8 mouse cellular contexts compared by ENCODE assay signal in genomic region chr19:34526941-34527682, GRCm38 (mm10). TPM values are rescaled to one million over a fixed set of nuclear protein-coding genes. Genes with fewer than 3 reads are reported as not detected.
DNase-seq lines count a peak whose midpoint lies in the region; ATAC-seq and TF ChIP-seq lines count a peak whose summit lies in the region.

Lipa (minus strand) TSS chr19:34527474.

- no peaks in the 10 kb centered on the region for H3K9me3 ChIP-seq in E14TG2a.4 (ENCODE audit: low read length)
- no peaks in the 10 kb centered on the region for H3K9me3 ChIP-seq in forebrain, embryonic 13.5 days (replicated peaks)
- H3K9me3 ChIP-seq in liver, postnatal 0 days (ENCODE audit: low read length) = no peaks in the 10 kb centered on the region
- no peaks in the 10 kb centered on the region for H3K9me3 ChIP-seq in neural tube, embryonic 14.5 days (ENCODE audit: control insufficient read depth, low read length)

- no peak for TF ChIP-seq CTCF in E14TG2a.4 (conservative IDR thresholded peaks at IDR 0.05; ENCODE audit: low read length)
- TF ChIP-seq CTCF in liver, postnatal 0 days (IDR thresholded peaks at IDR 0.05; ENCODE audit: low read depth) = no peak

- peak within 1 kb of the TSS; percentile 85 for H3K4me2 ChIP-seq in forebrain, embryonic 13.5 days
- peak within 1 kb of the TSS; percentile 92 for H3K4me2 ChIP-seq in liver, postnatal 0 days (ENCODE audit: low read depth, low read length)
- peak within 1 kb of the TSS; percentile 86 for H3K4me2 ChIP-seq in neural tube, embryonic 14.5 days (ENCODE audit: low read depth, low read length)

- under 1% methylated on average over 29 of the region's 29 CpGs for WGBS in forebrain, embryonic 13.5 days
- WGBS in large intestine, adult 2 months = under 1% methylated on average over 29 of the region's 29 CpGs
- whole genome bisulfite sequencing in liver, postnatal 0 days (ENCODE audit: insufficient replicate concordance) = under 1% methylated on average over 29 of the region's 29 CpGs
- 2% methylated on average over 29 of the region's 29 CpGs for WGBS in neural tube, embryonic 14.5 days

- intact Hi-C loops in heart, postnatal 10 days (cut with DNase I) = no loop called here

- peak within 1 kb of the TSS; percentile 84 for H3K4me3 ChIP-seq in E14TG2a.4 (replicated peaks; ENCODE audit: low read length)
- peak within 1 kb of the TSS; percentile 69 for H3K4me3 ChIP-seq in forebrain, embryonic 13.5 days
- peak within 1 kb of the TSS; percentile 85 for H3K4me3 ChIP-seq in liver, postnatal 0 days (ENCODE audit: low read depth, low read length)
- peak within 1 kb of the TSS; percentile 50 for H3K4me3 ChIP-seq in neural tube, embryonic 14.5 days (ENCODE audit: low read depth, low read length)

- H3K9ac ChIP-seq in forebrain, embryonic 13.5 days = peak within 1 kb of the TSS; percentile 74
- H3K9ac ChIP-seq in liver, postnatal 0 days (replicated peaks) = peak within 1 kb of the TSS; percentile 86
- peak within 1 kb of the TSS; percentile 63 for H3K9ac ChIP-seq in neural tube, embryonic 14.5 days (replicated peaks; ENCODE audit: low read depth, low read length)

- peak; percentile 100 for ATAC-seq in cerebellum, adult (ENCODE audit: insufficient number of reproducible peaks, low FRiP score, low TSS enrichment)
- ATAC-seq in forebrain, embryonic 13.5 days = peak; percentile 100
- peak; percentile 99 for ATAC-seq in liver, postnatal 0 days
- ATAC-seq in neural tube, embryonic 14.5 days (ENCODE audit: low read depth) = peak; percentile 100

- no peak for TF ChIP-seq EP300 in liver, postnatal 0 days (IDR thresholded peaks at IDR 0.05; ENCODE audit: low read depth)

- H3K36me3 ChIP-seq in E14TG2a.4 (ENCODE audit: insufficient read depth, low read length) = no peaks in the 10 kb centered on the region
- H3K36me3 ChIP-seq in forebrain, embryonic 13.5 days (ENCODE audit: poor library complexity, severe bottlenecking) = no peaks in the 10 kb centered on the region
- peaks cover 9% of the 10 kb centered on the region; the same call in 1 of the 2 replicates for H3K36me3 ChIP-seq in liver, postnatal 0 days (replicated peaks; ENCODE audit: insufficient read depth, low read length)
- H3K36me3 ChIP-seq in neural tube, embryonic 14.5 days (ENCODE audit: control insufficient read depth, insufficient read depth, low read length) = no peaks in the 10 kb centered on the region

- H3K4me1 ChIP-seq in E14TG2a.4 (replicated peaks; ENCODE audit: low read depth, low read length) = peaks cover 17% of the 10 kb centered on the region
- peaks cover 10% of the 10 kb centered on the region for H3K4me1 ChIP-seq in forebrain, embryonic 13.5 days
- peaks cover 11% of the 10 kb centered on the region for H3K4me1 ChIP-seq in liver, postnatal 0 days (ENCODE audit: insufficient read depth)
- H3K4me1 ChIP-seq in neural tube, embryonic 14.5 days (ENCODE audit: control insufficient read depth, insufficient read depth, low read length) = no peaks in the 10 kb centered on the region

- H3K27me3 ChIP-seq in E14TG2a.4 (ENCODE audit: insufficient read depth, low read length) = 0 out of 2 replicates have a peak, but pooled peaks cover 8% of the 10 kb centered on the region
- H3K27me3 ChIP-seq in forebrain, embryonic 13.5 days = no peaks in the 10 kb centered on the region
- no peaks in the 10 kb centered on the region for H3K27me3 ChIP-seq in liver, postnatal 0 days (ENCODE audit: insufficient read depth, low read length)
- H3K27me3 ChIP-seq in neural tube, embryonic 14.5 days (ENCODE audit: control insufficient read depth, insufficient read depth, low read length) = no peaks in the 10 kb centered on the region

- peak; percentile 98 for DNase-seq in heart, postnatal 10 days
- peak; percentile 86 for DNase-seq in large intestine, adult 2 months (ENCODE audit: low read depth, low spot score)
- DNase-seq in liver, postnatal 0 days = peak; percentile 95
- peak; percentile 96 for DNase-seq in testis, postnatal 10 days (ENCODE audit: low spot score)

- H3K27ac ChIP-seq in forebrain, embryonic 13.5 days = no peak within 1 kb of the TSS
- peak within 1 kb of the TSS; percentile 91 for H3K27ac ChIP-seq in liver, postnatal 0 days (ENCODE audit: low read depth)
- peak within 1 kb of the TSS; percentile 12; the same call in 1 of the 2 replicates for H3K27ac ChIP-seq in neural tube, embryonic 14.5 days (ENCODE audit: low read depth, low read length)

RNA-seq across cellular contexts. Expression of gene Lipa, which starts in this region (rescaled TPM):
- polyA plus RNA-seq in forebrain, embryonic 13.5 days (2015; fragmentation: Nextera tagmentation; extraction: Ambion mirVana) = 12.7 and 13.6 TPM in 2 replicates
- 10 to 100 TPM; 28.6 to 29.1 TPM for total RNA-seq in heart, postnatal 10 days (2021)
- polyA plus RNA-seq in large intestine, adult 2 months (2012; rRNA removed) = 14.4 and 19.0 TPM in 2 replicates
- polyA plus RNA-seq in liver, postnatal 0 days (2015; fragmentation: Nextera tagmentation; extraction: Ambion mirVana) = 139 and 144 TPM in 2 replicates
- 17.0 and 28.4 TPM in 2 replicates for polyA plus RNA-seq in neural tube, embryonic 14.5 days (2014; fragmentation: Nextera tagmentation; extraction: Ambion mirVana)
